Mouse (Mus musculus): ENCODE measurements around the gene Als2cl. TPM values are rescaled to one million over a fixed set of nuclear protein-coding genes. Genes with fewer than 3 reads are reported as not detected.

The Als2cl gene
- polyA plus RNA-seq, 1 experiment from 2014 or later: 1.6 TPM

- Histone ChIP-seq H3K4me3 (ENCODE audit: control insufficient read depth in 1 of 2, insufficient read depth in 1 of 2, low read depth in 1 of 2, low read length in 2 of 2) (no peak overlapping the region), H3K9ac (ENCODE audit: low read length) (no peak overlapping the region), H3K27me3 (ENCODE audit: control insufficient read depth, insufficient read depth, low read length) (peaks cover 20% of the 10 kb centered on the region; the same call in 1 of the 2 replicates), H3K4me1 (ENCODE audit: control insufficient read depth in 2 of 2, insufficient read depth in 2 of 2, low read length in 2 of 2) (peaks cover 10 to 17% of the 10 kb centered on the region in 2 experiments), H3K27ac (replicated peaks in 1 of 2; ENCODE audit: control insufficient read depth in 1 of 2, insufficient read depth in 1 of 2, low read depth in 2 of 2, low read length in 2 of 2) (no peak overlapping the region), H3K4me2 (ENCODE audit: low read length) (no peak overlapping the region), H3K9me3 (ENCODE audit: control insufficient read depth, low read length) (no peaks in the 10 kb centered on the region), H3K36me3 (ENCODE audit: control insufficient read depth, insufficient read depth, low read length) (no peaks in the 10 kb centered on the region)
- WGBS: 23% methylated on average over 18 of the region's 18 CpGs
- no peak for ATAC-seq (ENCODE audit: insufficient number of reproducible peaks, insufficient read depth, low FRiP score, low read depth)
Measured at GRCm38 (mm10) chr9:110945343-110945742, 65.7 kb downstream of the Als2cl start.

- no peak within 1 kb of the TSS for H3K9ac ChIP-seq (ENCODE audit: low read length)
- H3K36me3 ChIP-seq (ENCODE audit: control insufficient read depth, insufficient read depth, low read length): no peaks in the 10 kb centered on the region
- H3K27me3 ChIP-seq (ENCODE audit: control insufficient read depth, insufficient read depth, low read length): peaks cover 20% of the 10 kb centered on the region; the same call in 1 of the 2 replicates
- ATAC-seq (ENCODE audit: insufficient number of reproducible peaks, insufficient read depth, low FRiP score, low read depth): no peak
- H3K9me3 ChIP-seq (ENCODE audit: control insufficient read depth, low read length): no peaks in the 10 kb centered on the region
- H3K4me3 ChIP-seq (ENCODE audit: control insufficient read depth in 1 of 2, insufficient read depth in 1 of 2, low read depth in 1 of 2, low read length in 2 of 2): no peak within 1 kb of the TSS
- WGBS: 40% methylated on average over 11 of the region's 11 CpGs
- no peak within 1 kb of the TSS for H3K4me2 ChIP-seq (ENCODE audit: low read length)
- H3K4me1 ChIP-seq (ENCODE audit: control insufficient read depth in 2 of 2, insufficient read depth in 2 of 2, low read length in 2 of 2): peaks cover 10 to 17% of the 10 kb centered on the region in 2 experiments
- H3K27ac ChIP-seq (replicated peaks in 1 of 2; ENCODE audit: control insufficient read depth in 1 of 2, insufficient read depth in 1 of 2, low read depth in 2 of 2, low read length in 2 of 2): no peak within 1 kb of the TSS
Measured at GRCm38 (mm10) chr9:110945926-110946325, 66.3 kb downstream of the Als2cl start, which contains the start of gene Tdgf1. Gene Tdgf1, minus strand, starts transcription at chr9:110946158.

GRCm38 (mm10) chr9:110946548-110947044 is 66.9 kb downstream of the Als2cl start:
- Histone ChIP-seq H3K4me2 (ENCODE audit: low read length) (no peak overlapping the region), H3K9me3 (ENCODE audit: control insufficient read depth, low read length) (no peaks in the 10 kb centered on the region), H3K27me3 (ENCODE audit: control insufficient read depth, insufficient read depth, low read length) (peaks cover 20% of the 10 kb centered on the region; the same call in 1 of the 2 replicates), H3K27ac (replicated peaks in 1 of 2; ENCODE audit: control insufficient read depth in 1 of 2, insufficient read depth in 1 of 2, low read depth in 2 of 2, low read length in 2 of 2) (no peak overlapping the region), H3K4me1 (ENCODE audit: control insufficient read depth in 2 of 2, insufficient read depth in 2 of 2, low read length in 2 of 2) (peaks cover 13 to 22% of the 10 kb centered on the region in 2 experiments), H3K36me3 (ENCODE audit: control insufficient read depth, insufficient read depth, low read length) (no peaks in the 10 kb centered on the region), H3K4me3 (ENCODE audit: control insufficient read depth in 1 of 2, insufficient read depth in 1 of 2, low read depth in 1 of 2, low read length in 2 of 2) (no peak overlapping the region), H3K9ac (ENCODE audit: low read length) (no peak overlapping the region)
- no peak for ATAC-seq (ENCODE audit: insufficient number of reproducible peaks, insufficient read depth, low FRiP score, low read depth)
- WGBS: 34% methylated on average over 20 of the region's 20 CpGs

- H3K27ac ChIP-seq (replicated peaks in 1 of 2; ENCODE audit: control insufficient read depth in 1 of 2, insufficient read depth in 1 of 2, low read depth in 2 of 2, low read length in 2 of 2): no peak overlapping the region
- no peak overlapping the region for H3K4me2 ChIP-seq (ENCODE audit: low read length)
- no peak for ATAC-seq (ENCODE audit: insufficient number of reproducible peaks, insufficient read depth, low FRiP score, low read depth)
- peaks cover 20% of the 10 kb centered on the region; the same call in 1 of the 2 replicates for H3K27me3 ChIP-seq (ENCODE audit: control insufficient read depth, insufficient read depth, low read length)
- H3K4me3 ChIP-seq (ENCODE audit: control insufficient read depth in 1 of 2, insufficient read depth in 1 of 2, low read depth in 1 of 2, low read length in 2 of 2): no peak overlapping the region
- no peaks in the 10 kb centered on the region for H3K36me3 ChIP-seq (ENCODE audit: control insufficient read depth, insufficient read depth, low read length)
- 47% methylated on average over 6 of the region's 6 CpGs for WGBS
- H3K9me3 ChIP-seq (ENCODE audit: control insufficient read depth, low read length): no peaks in the 10 kb centered on the region
- H3K4me1 ChIP-seq (ENCODE audit: control insufficient read depth in 2 of 2, insufficient read depth in 2 of 2, low read length in 2 of 2): peaks cover 13 to 28% of the 10 kb centered on the region in 2 experiments
- no peak overlapping the region for H3K9ac ChIP-seq (ENCODE audit: low read length)
Measured at GRCm38 (mm10) chr9:110947261-110947661, 67.6 kb downstream of the Als2cl start.

- no peaks in the 10 kb centered on the region for H3K36me3 ChIP-seq (ENCODE audit: control insufficient read depth, insufficient read depth, low read length)
- 65% methylated on average over 6 of the region's 6 CpGs for WGBS
- H3K4me1 ChIP-seq (ENCODE audit: control insufficient read depth in 2 of 2, insufficient read depth in 2 of 2, low read length in 2 of 2): peaks cover 15 to 34% of the 10 kb centered on the region in 2 experiments
- peaks cover 20% of the 10 kb centered on the region; the same call in 1 of the 2 replicates for H3K27me3 ChIP-seq (ENCODE audit: control insufficient read depth, insufficient read depth, low read length)
- H3K9me3 ChIP-seq (ENCODE audit: control insufficient read depth, low read length): no peaks in the 10 kb centered on the region
- ATAC-seq (ENCODE audit: insufficient number of reproducible peaks, insufficient read depth, low FRiP score, low read depth): no peak
- no peak overlapping the region for H3K4me2 ChIP-seq (ENCODE audit: low read length)
- no peak overlapping the region for H3K27ac ChIP-seq (replicated peaks in 1 of 2; ENCODE audit: control insufficient read depth in 1 of 2, insufficient read depth in 1 of 2, low read depth in 2 of 2, low read length in 2 of 2)
- H3K9ac ChIP-seq (ENCODE audit: low read length): no peak overlapping the region
- H3K4me3 ChIP-seq (ENCODE audit: control insufficient read depth in 1 of 2, insufficient read depth in 1 of 2, low read depth in 1 of 2, low read length in 2 of 2): no peak overlapping the region
Measured at GRCm38 (mm10) chr9:110947900-110948299, 68.2 kb downstream of the Als2cl start.

GRCm38 (mm10) chr9:110948813-110949310 is 69.2 kb downstream of the Als2cl start:
- Histone ChIP-seq H3K4me2 (ENCODE audit: low read length) (no peak overlapping the region), H3K27me3 (ENCODE audit: control insufficient read depth, insufficient read depth, low read length) (peaks cover 20% of the 10 kb centered on the region; the same call in 1 of the 2 replicates), H3K36me3 (ENCODE audit: control insufficient read depth, insufficient read depth, low read length) (no peaks in the 10 kb centered on the region), H3K9me3 (ENCODE audit: control insufficient read depth, low read length) (no peaks in the 10 kb centered on the region), H3K4me1 (ENCODE audit: control insufficient read depth in 2 of 2, insufficient read depth in 2 of 2, low read length in 2 of 2) (peaks cover 15 to 36% of the 10 kb centered on the region in 2 experiments), H3K4me3 (ENCODE audit: control insufficient read depth in 1 of 2, insufficient read depth in 1 of 2, low read depth in 1 of 2, low read length in 2 of 2) (no peak overlapping the region), H3K27ac (replicated peaks in 1 of 2; ENCODE audit: control insufficient read depth in 1 of 2, insufficient read depth in 1 of 2, low read depth in 2 of 2, low read length in 2 of 2) (0 out of 4 replicates have a peak overlapping the region, but pooled peaks of 1 of the 2 experiments have one; percentile 36), H3K9ac (ENCODE audit: low read length) (no peak overlapping the region)
- WGBS: 33% methylated on average over 8 of the region's 8 CpGs
- ATAC-seq (ENCODE audit: insufficient number of reproducible peaks, insufficient read depth, low FRiP score, low read depth): no peak

GRCm38 (mm10) chr9:110950109-110950508 is 70.4 kb downstream of the Als2cl start:
- Histone ChIP-seq H3K9me3 (ENCODE audit: control insufficient read depth, low read length) (no peaks in the 10 kb centered on the region), H3K9ac (ENCODE audit: low read length) (no peak overlapping the region), H3K4me1 (ENCODE audit: control insufficient read depth in 2 of 2, insufficient read depth in 2 of 2, low read length in 2 of 2) (peaks cover 17 to 36% of the 10 kb centered on the region in 2 experiments), H3K4me3 (ENCODE audit: control insufficient read depth in 1 of 2, insufficient read depth in 1 of 2, low read depth in 1 of 2, low read length in 2 of 2) (no peak overlapping the region), H3K27me3 (ENCODE audit: control insufficient read depth, insufficient read depth, low read length) (peaks cover 17% of the 10 kb centered on the region; the same call in 1 of the 2 replicates), H3K4me2 (ENCODE audit: low read length) (no peak overlapping the region), H3K27ac (replicated peaks in 1 of 2; ENCODE audit: control insufficient read depth in 1 of 2, insufficient read depth in 1 of 2, low read depth in 2 of 2, low read length in 2 of 2) (no peak overlapping the region), H3K36me3 (ENCODE audit: control insufficient read depth, insufficient read depth, low read length) (no peaks in the 10 kb centered on the region)
- WGBS: 97% methylated on average over 3 of the region's 3 CpGs
- no peak for ATAC-seq (ENCODE audit: insufficient number of reproducible peaks, insufficient read depth, low FRiP score, low read depth)
